Mouse (Mus musculus) cerebellum, adult 2 months (tissue): ENCODE measurements around the gene Spats2.

Source experiments
- CTCF ChIP-seq: fragments of 200-500 bp; IDR thresholded peaks from 2 replicates; pipeline ENCODE4 v1.5.1; 2011; ENCODE audit warnings: low read depth, mild to moderate bottlenecking, control low read depth, low read length, moderate library complexity, borderline replicate concordance; ENCODE audit not compliant: insufficient read depth
- POLR2A ChIP-seq: fragments of 200-500 bp; IDR thresholded peaks from 2 replicates; pipeline ENCODE4 v1.6.1; 2011; ENCODE audit warnings: low read length, control low read depth, borderline replicate concordance; ENCODE audit not compliant: insufficient read depth

DNA sequence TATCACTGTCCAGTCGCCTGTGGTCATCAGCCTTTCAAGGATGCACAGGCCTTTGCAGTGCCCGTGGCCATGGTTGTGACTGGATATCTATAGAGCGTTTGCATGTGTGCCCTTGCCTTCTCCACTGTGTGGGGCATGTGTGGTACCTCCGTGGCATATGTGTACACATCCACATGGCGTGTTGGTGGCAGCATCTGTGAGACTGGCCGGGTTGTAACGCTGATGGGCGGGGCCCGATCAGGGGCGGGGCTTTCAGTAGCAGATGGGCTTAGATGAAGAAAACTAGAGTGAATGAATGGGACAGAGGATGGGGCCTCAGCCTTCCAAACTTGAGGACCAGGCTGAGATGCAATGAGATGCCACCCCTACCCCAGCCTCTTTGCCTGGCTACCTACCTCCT lies 106.3 kb downstream of the Spats2 start:
- TF ChIP-seq CTCF (no peak), POLR2A (no peak)
